Mouse (Mus musculus): ENCODE measurements at regions not wholly inside any gene's neighbourhood (a gene's known extent, or its start where the extent isn't known, plus 50 kb on each side); places are given as distances from the start of the nearest gene placed in this dataset.
A peak's percentile ranks its signal among the peaks of the same experiment; 100 is the strongest.

DNA sequence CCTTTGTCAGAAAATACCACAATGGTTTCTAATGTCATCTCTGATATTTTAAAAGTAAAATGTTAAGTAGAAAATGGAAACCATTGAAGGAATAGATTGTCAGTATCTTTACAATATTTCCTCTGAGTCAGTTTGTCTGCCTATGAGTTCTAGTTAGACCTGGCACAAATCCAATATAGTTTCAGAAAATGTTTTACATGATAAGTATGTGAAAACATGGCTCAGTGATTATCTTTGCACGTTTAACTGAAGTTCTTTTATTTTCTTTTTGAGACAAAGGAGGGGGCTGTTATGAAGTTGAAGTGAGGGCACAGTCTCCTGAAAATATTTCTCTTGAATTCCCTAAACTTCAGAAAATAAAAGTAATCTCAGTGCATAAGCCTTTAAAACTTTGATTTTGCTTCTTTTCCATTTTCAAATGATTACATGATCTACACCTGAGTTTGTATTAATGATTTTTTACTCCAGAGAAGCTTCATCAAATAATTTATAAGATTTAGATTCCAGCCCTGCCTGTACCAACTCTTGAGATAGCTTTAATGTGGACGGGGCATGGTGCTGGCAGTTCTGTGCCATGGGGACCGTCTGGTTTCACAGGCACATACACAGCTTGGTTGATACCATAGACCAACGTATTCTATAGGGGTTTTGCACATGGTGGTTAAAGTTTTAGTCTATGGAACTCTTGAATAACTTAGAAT lies 336.5 kb downstream of the Pdha2 start:
- no peak for DNase-seq

DNA sequence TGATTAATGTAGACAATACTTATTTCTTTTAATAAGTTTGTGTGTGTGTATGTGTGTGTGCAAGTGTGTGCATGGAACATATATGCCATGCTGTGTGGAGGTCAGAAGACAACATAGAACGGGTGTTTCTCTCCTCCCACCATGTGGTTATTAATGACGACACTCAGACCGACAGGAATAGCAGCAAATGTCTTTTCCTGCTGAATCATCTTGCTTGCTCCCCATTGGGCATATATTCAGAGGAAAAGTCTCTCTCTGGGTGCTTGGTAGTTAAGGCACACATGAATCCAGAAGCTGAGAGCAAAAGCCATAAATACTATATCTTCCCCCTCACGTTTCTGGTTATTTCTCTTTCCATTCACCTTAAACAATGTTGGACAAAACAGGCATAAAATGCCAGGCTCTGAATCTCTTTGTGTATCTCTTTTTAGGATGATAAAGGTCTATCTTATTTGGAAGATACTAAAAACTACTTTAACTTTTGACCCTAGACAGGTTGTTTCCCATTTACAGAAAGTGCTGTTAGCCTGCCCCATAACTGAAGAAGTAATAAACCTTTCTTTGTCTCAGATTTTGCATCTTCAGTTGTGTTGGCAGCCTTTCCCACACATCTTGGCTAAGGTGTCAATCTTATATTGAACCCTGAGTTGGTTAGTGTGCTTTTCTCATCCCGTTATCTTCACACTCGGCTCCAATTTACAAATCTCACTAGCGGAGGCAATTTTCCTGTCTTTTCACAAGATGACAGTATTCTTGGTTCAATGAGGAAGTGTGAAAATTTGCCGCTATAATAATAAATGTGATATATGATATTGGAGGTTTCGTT lies 337.9 kb downstream of the Pdha2 start:
- no peak for DNase-seq

DNA sequence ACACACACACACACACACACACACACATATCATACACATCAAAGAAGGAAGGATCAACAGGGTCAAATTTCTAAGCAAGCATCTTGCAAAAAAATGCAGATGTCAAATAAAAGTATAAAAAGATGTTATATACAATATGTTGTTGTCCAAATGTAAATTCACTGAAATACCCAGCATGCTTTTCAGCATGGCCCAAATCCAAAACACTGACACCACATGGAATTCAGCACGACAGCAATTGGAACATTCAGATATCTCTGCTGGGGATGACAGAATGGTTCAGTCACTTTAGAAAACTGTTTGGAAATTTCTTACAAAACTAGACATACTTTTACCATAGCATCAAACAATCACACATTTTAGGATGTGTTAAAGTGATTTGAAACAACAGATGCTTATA lies 339.6 kb downstream of the Pdha2 start:
- no peak for DNase-seq

DNA sequence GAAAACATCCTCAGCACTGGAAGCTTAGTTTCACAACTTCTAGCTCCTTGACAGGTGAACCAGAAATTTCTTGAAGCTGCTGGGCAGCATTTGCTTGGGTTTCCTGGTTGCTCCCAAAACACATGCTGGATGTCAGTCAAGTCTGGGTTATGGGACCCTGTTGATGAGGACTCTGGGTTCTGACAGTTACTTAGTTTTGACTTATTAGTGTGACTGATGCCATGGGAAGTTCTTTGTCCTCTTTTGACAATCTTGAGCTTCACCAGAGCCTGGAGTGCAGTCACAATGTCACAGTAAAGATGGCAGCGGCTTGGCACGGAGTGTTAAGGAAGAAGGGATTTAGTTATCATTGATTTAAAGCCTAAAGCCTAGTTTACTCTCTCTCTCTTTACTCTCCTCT lies 340.9 kb downstream of the Pdha2 start:
- no peak for DNase-seq

DNA sequence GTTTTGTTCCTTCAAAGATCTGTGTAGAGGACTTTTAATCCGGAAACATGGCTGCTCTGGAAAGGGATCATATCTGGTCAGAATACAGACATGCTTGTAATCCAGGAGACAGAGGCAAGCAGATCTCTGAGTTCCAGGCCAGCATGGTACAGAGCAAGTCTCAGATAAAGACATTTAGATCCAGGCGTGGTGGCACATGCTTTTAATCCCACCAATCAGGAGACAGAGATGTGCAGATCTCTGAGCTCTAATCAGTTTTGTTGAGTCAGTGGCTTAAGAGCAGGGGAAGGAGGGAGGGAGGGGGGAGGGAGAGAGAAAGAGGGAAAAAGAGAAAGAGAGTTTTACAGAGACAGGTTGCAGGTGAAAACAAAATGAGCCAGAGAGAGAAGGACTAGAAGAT lies 372.0 kb downstream of the Pdha2 start:
- DNase-seq, result no peak

DNA sequence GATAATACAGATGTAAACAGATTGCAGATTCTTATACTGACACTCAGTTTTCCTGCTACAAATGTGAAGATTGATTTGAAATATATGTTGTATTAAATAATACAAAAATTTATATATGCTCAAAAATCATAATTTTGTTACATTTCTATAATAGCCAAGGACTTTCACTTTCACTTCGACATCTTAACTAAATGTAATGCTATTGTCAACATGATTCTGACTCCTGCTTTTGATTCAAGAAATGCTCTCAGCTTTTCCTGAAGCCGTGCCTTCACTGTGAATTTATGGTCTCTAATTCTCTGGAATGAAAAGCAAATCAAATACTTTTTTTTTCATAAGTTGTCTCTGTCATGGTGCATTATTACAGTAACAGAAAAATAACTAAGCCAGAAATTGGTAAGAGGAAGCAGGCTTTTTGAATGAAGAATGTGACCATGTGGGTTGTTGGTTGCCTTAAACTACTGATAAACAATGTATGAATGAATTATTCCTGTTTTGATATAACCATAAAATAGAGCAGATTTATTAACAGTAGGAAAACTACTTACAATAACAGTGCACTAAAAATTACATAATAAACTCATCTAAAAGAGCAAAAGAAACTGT lies 374.1 kb downstream of the Pdha2 start:
- DNase-seq, result no peak

DNA sequence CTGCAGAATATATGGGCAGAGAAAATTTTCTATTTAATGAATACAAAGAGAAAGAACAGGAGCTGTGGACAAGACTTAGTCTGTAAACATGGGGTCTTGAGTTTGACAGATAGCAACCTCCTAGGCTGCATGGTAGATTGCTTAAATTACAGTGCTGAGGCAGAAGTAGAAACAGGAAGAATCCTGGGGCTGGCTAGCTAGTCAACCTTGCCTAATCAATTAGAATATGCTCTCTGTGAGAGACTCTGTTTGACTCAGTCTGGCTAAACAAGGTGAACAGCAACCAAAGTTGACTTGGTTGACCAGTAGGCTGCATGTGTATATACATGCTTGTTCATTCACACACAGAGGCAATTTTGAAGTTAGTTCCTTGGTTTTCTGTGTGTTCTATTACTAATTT lies 390.9 kb downstream of the Pdha2 start:
- DNase-seq, result no peak

DNA sequence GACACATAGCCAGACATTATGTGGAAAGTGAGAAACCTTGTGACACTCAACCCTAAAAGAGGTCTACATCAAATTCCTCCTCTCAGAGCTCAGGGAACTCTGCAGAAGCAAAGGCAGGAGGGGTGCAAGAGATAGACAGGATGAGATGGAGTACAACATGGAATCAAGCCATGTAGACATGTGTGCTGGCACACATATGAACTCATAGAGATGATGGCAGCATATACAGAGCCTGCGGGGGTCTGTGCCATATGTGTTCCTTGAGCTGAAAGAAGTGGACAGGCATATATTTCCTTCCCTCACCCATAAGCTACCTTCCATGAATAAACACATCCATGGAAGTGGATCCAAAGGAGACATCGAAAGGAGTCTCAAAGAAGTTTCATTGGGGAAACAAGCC lies 406.6 kb downstream of the Pdha2 start:
- DNase-seq, result no peak

DNA sequence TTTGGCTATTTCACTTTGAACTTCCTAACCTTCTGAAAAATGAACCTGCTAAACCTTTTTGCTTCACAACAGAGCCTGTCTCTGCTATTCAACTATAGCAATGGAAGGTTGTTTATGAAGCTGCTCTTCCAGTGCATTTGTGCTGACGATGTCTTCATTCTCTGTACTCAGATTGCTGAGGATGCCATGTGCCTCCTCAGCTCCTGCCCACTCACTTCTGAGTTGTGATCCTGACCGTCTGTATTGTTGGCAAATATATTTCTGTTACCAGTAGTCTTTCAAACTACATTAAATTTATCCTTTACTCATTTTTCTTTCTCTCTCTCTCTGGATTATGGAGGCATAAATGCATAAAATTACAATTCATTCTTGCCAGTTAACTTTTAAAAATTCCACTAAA lies 419.2 kb downstream of the Pdha2 start:
- no peak for DNase-seq

DNA sequence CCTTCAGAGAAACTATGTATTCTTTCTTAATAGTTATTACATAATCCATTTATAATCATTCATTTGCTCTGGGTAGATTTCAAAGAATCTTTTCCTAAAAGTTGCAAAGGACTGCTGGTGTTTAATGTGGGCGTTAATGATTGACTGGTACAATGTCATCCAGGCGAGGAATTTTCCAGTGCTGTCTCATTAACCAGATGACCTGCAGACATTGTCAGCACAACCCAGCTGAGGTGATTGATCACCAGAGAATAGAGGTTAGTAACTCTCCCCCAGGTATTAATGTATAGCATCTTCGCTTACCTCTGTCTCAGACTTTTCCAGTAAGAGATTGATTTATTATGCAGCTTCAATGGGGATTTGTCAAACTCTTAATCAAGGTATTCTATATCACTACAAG lies 426.5 kb downstream of the Pdha2 start:
- DNase-seq, result peak; percentile 81

DNA sequence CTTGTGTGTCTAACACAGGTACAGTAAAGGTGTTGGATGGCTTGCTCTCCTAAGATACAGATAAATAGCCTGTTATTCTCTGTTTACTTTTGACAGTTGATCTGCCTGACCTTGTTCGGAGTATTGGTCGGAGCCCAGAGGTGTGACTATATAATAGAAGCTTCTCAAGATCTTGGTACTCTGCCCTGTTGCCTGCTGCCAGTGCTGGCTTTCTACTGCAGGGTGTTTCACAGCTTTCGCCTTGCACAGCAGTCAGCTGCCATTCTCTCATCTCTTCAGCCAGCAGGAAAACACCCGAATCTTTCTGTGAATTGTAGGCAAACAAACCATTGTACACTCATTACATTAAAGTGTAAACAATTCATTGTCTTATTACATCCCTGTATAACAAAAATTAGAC lies 452.1 kb downstream of the Pdha2 start:
- no peak for DNase-seq

DNA sequence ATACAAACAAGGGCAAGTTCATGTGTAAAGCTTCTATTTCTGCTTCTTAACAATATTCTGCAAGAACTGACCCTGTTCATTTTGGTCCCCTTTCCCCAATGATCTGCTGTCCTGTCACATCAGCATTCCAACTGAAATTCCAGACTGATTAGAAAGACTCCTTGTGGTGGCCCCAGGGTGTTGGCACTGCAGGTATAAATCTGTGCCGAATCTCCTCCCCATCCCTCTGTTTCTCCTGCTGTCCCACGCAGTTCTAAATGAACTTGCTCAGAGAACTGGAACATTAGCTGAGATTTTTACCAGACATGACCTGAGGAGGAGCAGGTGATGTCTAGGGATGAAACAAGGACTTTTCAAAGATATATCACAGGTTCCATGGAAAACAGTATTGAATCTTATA lies 467.7 kb downstream of the Pdha2 start:
- no peak for DNase-seq

DNA sequence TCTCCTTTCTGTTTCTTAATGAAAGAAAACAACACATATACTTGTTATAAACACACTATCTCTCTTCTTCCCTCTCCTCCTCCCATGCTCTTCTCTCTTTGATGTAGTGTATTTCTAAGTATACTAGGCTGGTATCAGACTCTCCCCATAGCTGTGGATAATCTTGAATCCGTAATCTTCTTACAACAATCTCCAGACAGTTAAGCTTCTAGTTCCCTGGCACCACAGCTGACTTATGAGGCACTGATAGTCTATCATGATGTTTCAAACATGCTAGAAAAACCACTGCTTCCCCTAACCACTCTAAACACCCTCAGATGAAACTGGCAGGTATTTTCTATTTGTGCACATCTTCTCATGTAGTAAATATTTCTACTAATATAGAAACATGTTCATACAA lies 471.7 kb downstream of the Pdha2 start:
- no peak for DNase-seq

DNA sequence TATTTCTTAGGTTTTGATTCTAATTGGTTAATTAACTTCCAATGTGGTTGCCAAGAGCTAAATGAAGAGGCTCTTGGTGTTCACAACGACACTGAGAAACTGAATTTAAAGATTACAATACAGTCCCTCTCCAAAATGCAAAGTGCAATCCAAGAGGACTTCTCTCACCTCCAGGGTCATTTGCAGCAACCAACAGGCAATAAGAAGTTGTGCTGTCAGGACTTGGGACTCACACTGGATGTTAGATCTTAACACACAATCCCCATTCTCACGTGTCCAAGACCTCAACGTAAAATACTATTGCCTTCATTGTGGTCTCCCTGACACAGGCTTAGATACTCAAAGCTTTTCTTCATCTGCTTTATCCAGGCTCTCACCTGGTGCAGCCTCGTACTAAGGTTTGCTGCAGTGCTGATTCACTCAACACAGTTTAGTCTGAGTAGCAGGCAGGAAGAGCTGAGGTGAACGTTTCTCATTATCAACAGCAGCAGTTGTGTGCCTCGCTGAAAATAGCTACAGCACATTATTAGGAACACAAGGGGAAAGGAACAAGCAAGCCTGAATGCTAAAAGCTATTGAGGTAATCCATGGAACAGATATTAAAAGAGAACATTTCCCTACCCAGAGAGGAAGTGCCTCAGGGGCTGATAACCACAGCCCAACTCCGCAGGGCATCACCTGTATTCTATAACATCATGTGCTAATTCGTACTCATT lies 473.3 kb downstream of the Pdha2 start:
- no peak for DNase-seq

DNA sequence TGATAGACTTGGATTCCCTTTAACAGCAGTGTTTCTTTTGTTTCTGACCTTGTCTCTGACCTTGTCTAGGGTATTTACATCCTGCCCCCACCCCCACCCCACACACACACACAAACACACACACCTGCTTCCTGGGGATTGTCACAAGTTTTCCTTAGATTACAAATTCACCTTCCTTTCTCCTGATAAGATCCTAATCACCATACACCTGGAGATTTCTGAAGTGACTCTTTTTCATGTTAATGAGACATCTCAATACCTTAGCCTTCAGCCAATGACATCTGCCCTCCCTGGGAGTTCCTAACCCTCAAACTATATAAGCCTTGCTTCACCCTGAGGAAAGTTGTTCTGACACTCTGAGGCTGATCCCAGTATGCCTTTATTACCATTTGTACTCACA lies 495.3 kb downstream of the Pdha2 start:
- no peak for DNase-seq

DNA sequence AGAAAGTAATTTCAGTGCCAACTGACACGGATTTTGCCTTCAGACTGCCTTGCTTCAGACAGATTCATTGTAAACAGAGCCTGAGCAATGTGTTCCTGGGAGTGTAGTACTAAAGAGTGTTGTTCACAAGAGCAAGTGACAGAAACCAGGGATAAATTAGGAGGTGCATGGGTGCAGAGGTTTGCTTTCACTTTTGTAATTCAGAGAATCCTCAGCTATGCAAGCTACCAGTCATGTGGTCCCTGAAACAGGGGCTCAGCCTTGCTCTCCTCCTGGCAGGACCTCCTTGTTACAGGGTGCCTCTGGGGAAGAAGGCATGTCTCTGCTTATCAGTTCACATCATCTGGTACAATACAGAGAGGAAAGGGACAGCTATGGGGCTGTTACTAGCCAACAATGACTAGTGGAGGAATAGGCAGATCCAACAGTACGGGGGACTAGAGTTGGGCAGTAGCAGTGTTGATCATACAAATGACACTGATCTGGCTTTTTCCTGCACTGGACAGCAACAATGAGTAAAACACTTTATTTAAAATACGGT lies 504.5 kb downstream of the Pdha2 start:
- no peak for DNase-seq

DNA sequence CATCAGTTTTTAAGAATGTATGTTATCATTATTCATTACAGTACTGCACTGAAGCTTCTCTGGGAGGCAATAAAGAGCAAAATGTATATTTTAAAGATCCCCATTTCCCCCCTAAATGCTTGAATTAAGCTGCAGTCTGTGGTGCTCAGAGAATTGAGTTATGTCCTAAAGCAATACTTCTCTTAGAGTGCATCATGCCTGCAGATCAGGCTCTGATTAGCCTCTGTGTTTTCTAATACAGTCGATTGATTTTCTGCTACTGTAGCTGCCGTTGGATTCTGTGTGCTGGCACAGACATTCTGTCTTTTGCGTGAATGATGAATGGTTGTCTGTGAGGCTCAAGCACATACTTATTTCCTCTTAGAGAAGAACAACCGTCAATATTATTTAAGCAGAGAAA lies 505.4 kb downstream of the Pdha2 start:
- DNase-seq, result no peak

DNA sequence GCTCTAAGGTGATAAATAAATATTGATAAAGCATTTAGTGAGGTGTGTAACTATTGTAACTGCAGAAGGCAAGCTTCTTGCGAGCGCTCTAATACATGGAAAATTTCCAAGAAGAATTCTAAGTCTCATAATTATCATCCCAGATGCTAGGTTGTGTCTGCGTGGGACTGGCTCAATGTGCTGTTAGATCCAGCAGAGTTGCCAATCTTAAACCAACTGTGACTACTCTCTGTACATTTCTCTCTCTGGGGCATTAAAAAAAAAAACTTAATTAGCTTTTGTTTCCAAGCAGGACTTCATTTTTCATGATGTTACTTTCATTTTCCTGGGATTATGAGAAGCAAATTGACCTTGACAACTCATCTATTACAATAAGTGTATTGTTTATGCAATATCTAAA lies 506.6 kb downstream of the Pdha2 start:
- no peak for DNase-seq

DNA sequence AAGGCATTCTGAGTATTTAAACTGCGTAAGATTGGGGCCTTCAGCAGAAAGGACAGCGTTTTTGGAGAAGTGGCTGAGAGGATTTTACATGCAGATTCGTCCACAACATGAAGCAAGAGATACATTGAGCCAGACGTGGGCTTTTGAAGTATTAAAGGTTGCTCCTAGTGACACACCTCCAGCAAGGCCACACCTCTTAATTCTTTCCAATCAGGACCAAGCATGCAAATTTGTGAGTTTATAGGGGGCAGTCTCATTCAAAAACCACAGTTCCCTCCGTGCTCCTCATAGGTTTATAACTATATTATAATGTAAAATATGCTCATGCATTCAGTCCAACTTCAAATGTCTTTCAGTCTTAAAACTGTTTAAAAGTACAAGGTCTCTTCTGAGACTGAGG lies 509.2 kb downstream of the Pdha2 start:
- no peak for DNase-seq

DNA sequence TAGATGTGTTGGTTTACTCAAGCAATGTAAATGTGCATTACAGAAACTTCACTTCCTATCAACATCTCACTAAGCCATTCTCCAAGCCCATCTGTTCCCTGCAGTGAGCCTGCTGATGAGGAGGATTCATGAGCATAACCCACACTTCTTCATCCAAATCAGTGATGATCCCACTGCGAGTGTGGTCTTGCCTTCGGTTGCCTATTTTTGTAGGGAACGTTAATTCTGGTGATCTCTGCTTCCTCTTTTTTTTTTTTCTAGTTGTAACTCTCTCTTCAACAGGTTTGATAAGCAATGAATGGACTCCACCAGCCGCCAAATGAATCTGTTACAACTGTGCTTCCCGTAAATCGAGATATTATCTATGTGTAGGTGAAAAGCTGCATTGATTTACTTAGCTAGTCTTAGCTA lies 509.9 kb downstream of the Pdha2 start:
- no peak for DNase-seq

DNA sequence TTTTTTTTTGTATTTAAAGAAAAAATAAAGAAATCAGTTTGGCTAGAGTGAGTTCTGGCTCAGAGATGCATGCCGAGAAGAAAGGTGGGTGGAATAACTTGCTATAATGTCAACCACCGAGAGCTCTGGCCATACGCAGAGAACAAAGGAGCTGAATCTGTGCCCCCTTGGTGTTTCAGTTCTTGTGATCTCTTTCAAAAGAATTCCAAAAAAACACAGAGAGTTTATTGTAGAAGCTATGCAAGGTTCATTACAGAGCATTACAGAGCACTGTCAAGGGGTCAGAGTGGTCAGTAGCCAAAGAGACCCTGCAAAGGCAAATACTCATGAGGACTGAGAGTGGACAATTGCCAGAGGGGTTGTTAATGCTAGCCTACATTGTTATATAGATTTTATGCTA lies 514.9 kb downstream of the Pdha2 start:
- no peak for DNase-seq

DNA sequence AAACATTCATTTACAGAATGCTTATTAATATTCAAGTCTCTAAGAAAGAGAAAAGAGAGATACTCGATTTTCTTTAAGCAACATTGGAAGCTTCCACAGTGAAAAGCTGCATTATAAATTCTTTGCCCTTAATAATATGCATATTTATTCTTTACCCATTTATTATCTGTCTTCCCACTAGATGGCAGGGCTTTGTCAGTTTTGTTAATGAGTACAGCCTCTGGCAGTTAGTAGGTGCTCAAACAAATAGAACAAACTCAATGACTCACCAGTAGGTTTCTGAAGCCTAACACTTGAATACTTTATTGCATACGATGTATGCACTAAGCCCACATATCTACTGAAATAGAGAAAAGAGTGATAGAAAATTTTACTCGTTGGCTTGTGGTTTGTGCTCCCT lies 529.4 kb downstream of the Pdha2 start:
- no peak for DNase-seq

DNA sequence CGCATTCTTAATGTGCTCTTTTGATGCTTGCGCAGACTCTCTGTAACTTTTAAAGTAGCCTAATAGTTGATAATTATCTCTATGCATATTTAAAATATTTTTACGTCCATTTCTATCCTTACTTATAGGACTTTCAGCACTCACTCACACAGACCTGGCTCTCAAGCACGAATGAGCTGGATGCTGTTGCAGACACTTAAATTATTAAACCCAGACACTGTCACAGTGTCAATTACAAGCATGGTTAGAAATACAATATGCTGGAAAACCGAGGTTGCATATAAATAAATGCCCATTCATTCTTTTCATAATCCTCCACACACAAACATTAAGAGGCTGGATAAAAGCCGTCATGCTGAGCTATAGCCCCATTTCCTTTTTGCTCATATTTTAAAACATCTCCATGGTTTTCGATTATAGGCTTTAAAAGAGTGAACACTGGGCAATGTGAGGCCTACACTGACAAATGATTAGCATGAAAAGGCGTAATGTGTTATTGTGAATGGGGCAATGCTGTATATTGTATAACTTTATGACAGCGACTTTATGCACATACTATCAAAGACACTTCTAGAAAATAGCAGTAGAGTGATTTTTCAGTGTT lies 566.3 kb downstream of the Pdha2 start:
- no peak for DNase-seq

All from kidney, adult 9 months (tissue).